12 mouse cellular contexts compared by ENCODE assay signal in the genomic region with DNA sequence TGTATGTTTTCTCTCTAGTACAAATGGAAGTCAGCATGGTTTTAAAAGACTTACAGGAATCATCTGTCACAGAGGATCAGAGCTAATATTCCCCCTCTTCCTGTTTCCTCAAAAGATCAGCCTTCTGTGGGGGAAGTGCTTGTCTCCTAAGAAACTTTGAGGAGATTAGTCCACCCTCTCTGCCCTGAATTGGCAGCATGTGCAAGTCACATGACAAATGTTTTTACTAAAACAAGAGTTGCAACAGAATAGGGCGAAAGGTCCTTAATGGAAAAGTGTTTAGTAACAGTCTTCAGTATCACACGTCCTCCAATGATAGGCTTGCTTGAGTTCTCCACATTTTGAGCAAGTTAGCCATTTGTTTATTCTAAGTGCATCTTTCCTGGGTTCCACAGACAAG.
A peak's percentile ranks its signal among the peaks of the same experiment; 100 is the strongest.
DNase-seq lines count a peak whose midpoint lies in the region; ATAC-seq lines count a peak whose summit lies in the region.
"Had no signal": no experiment of that assay in that cellular context is flagged by ENCODE, and none has a peak within 500 bp of the region (broad histone marks: within the 10 kb centered on the region; RNA-seq: fewer than 3 reads in every experiment).

No protein-coding gene starts in this region.

- H3K4me1 ChIP-seq in heart, embryonic 12.5 days (replicated peaks), result no peaks in the 10 kb centered on the region
- 0 out of 2 replicates have a peak, but pooled peaks cover 2% of the 10 kb centered on the region for H3K4me1 ChIP-seq in lung, embryonic 16.5 days (replicated peaks; ENCODE audit: control insufficient read depth, insufficient read depth, low read length)
- H3K4me1 ChIP-seq in forebrain, embryonic 12.5 days, result no peaks in the 10 kb centered on the region

- H3K36me3 ChIP-seq in heart, embryonic 12.5 days, result no peaks in the 10 kb centered on the region
- no peaks in the 10 kb centered on the region for H3K36me3 ChIP-seq in lung, embryonic 16.5 days (ENCODE audit: control insufficient read depth, insufficient read depth, low read length)
- no peaks in the 10 kb centered on the region for H3K36me3 ChIP-seq in forebrain, embryonic 12.5 days (replicated peaks)

- intact Hi-C loops in heart, postnatal 10 days (cut with DNase I), result no loop called here

- H3K9ac ChIP-seq in heart, embryonic 12.5 days, result no peak overlapping the region
- H3K9ac ChIP-seq in lung, embryonic 16.5 days (ENCODE audit: low read length), result no peak overlapping the region
- no peak overlapping the region for H3K9ac ChIP-seq in forebrain, embryonic 12.5 days
- H3K9ac ChIP-seq: liver, embryonic 14.5 days had no signal

- no peak overlapping the region for H3K4me3 ChIP-seq in heart, embryonic 12.5 days
- no peak overlapping the region for H3K4me3 ChIP-seq in lung, embryonic 16.5 days (ENCODE audit: low read length)
- H3K4me3 ChIP-seq in forebrain, embryonic 12.5 days (replicated peaks), result no peak overlapping the region
- H3K4me3 ChIP-seq: erythroblast, embryonic 14.5 days had no signal

- peak; percentile 7 to 13 for DNase-seq in heart, postnatal 10 days
- DNase-seq in NIH3T3 (ENCODE audit: low read depth), result peak; percentile 67
- DNase-seq in thymus, postnatal 25 days, result no peak
- DNase-seq in yolk sac, embryonic 10.5 days (ENCODE audit: low spot score), result no peak
- DNase-seq: spleen, adult 18-20 months; thymus, adult 18-20 months had no signal

- WGBS in heart, embryonic 12.5 days, result 56% methylated on average over 2 of the region's 2 CpGs
- WGBS in lung, embryonic 16.5 days, result 42% methylated on average over 2 of the region's 2 CpGs
- WGBS in forebrain, embryonic 12.5 days, result 67% methylated on average over 2 of the region's 2 CpGs

- ATAC-seq in heart, embryonic 12.5 days (ENCODE audit: insufficient number of reproducible peaks, low FRiP score), result no peak
- peak; percentile 30; the same call in 1 of the 2 replicates for ATAC-seq in granulocyte monocyte progenitor cell, adult 5-6 weeks (replicated peaks; ENCODE audit: poor library complexity, severe bottlenecking)
- ATAC-seq in lung, embryonic 16.5 days (ENCODE audit: low read depth), result peak; percentile 87
- no peak for ATAC-seq in forebrain, embryonic 12.5 days (ENCODE audit: low FRiP score)

- no peaks in the 10 kb centered on the region for H3K27me3 ChIP-seq in heart, embryonic 12.5 days (replicated peaks)
- no peaks in the 10 kb centered on the region for H3K27me3 ChIP-seq in lung, embryonic 16.5 days (ENCODE audit: control insufficient read depth, insufficient read depth, low read depth, low read length)
- H3K27me3 ChIP-seq in forebrain, embryonic 12.5 days, result no peaks in the 10 kb centered on the region

- H3K9me3 ChIP-seq in heart, embryonic 12.5 days (replicated peaks), result no peaks in the 10 kb centered on the region
- H3K9me3 ChIP-seq in lung, embryonic 16.5 days (ENCODE audit: control insufficient read depth, low read length), result no peaks in the 10 kb centered on the region
- no peaks in the 10 kb centered on the region for H3K9me3 ChIP-seq in forebrain, embryonic 12.5 days

- H3K4me2 ChIP-seq in heart, embryonic 12.5 days, result no peak overlapping the region
- no peak overlapping the region for H3K4me2 ChIP-seq in lung, embryonic 16.5 days (ENCODE audit: low read depth, low read length)
- no peak overlapping the region for H3K4me2 ChIP-seq in forebrain, embryonic 12.5 days

- H3K27ac ChIP-seq in heart, embryonic 12.5 days (ENCODE audit: poor library complexity, severe bottlenecking), result no peak overlapping the region
- H3K27ac ChIP-seq in lung, embryonic 16.5 days (ENCODE audit: low read length), result 0 out of 2 replicates have a peak overlapping the region, but pooled peaks have one; percentile 12
- no peak overlapping the region for H3K27ac ChIP-seq in forebrain, embryonic 12.5 days
- H3K27ac ChIP-seq: liver, embryonic 14.5 days had no signal

Comparison
In these comparisons a context has a peak if more than half of its experiments do, and no peak if none do; other contexts are left out.
1. DNase-seq: peak in heart, postnatal 10 days (2 of 2) and NIH3T3 (single experiment); none in thymus, postnatal 25 days (single experiment) and yolk sac, embryonic 10.5 days (single experiment).
2. ATAC-seq: peak in granulocyte monocyte progenitor cell, adult 5-6 weeks (single experiment) and lung, embryonic 16.5 days (single experiment); none in heart, embryonic 12.5 days (single experiment) and forebrain, embryonic 12.5 days (single experiment).